Mouse (Mus musculus) G1E (cell line): ENCODE measurements around the gene Unc13b.

ENCODE experiments used
- CTCF ChIP-seq: IDR thresholded peaks from 2 replicates; pipeline ENCODE4 v1.5.1; 2012; ENCODE audit warnings: low read depth, low read length, inconsistent platforms, mixed read lengths
- GATA1 ChIP-seq: IDR thresholded peaks from 2 replicates; pipeline ENCODE4 v1.6.1; 2012; ENCODE audit warnings: borderline replicate concordance, low read length, inconsistent platforms, mixed read lengths
- POLR2AphosphoS5 ChIP-seq: IDR thresholded peaks from 2 replicates; pipeline ENCODE4 v1.6.1; 2012; ENCODE audit warnings: low read depth, low read length, inconsistent platforms; ENCODE audit not compliant: insufficient replicate concordance
- TAL1 ChIP-seq: conservative IDR thresholded peaks from 2 replicates; pipeline ENCODE4 v1.6.1; 2012; ENCODE audit warnings: low read depth, low read length, inconsistent platforms, mixed read lengths

GRCm38 (mm10) chr4:43232985-43233384, 174.2 kb downstream of the Unc13b start:
- TF ChIP-seq CTCF: no peak
- no peak for TF ChIP-seq TAL1
- no peak for TF ChIP-seq POLR2AphosphoS5
- TF ChIP-seq GATA1: no peak
